Mouse (Mus musculus): ENCODE data around the gene Bahd1.

Gene Bahd1

GRCm38 (mm10) chr2:118899981-118900825, at the start of gene Bahd1:
Bahd1 (plus strand) TSS chr2:118900377.
- DNase-seq: peak; percentile 41

GRCm38 (mm10) chr2:118851756-118852155, 48.4 kb upstream of the Bahd1 start:
- no peak for DNase-seq

- DNase-seq: peak; percentile 96
Measured at GRCm38 (mm10) chr2:118861454-118862339, 38.5 kb upstream of the Bahd1 start, which contains the start of gene Ivd. Ivd (plus strand) TSS chr2:118861954.

GRCm38 (mm10) chr2:118862340-118862675, 37.9 kb upstream of the Bahd1 start:
- no peak for DNase-seq

- no peak for DNase-seq
Measured at GRCm38 (mm10) chr2:118870601-118871000, 29.6 kb upstream of the Bahd1 start.

- no peak for DNase-seq
Measured at GRCm38 (mm10) chr2:118871032-118871431, 29.1 kb upstream of the Bahd1 start.

GRCm38 (mm10) chr2:118873018-118873417, 27.2 kb upstream of the Bahd1 start:
- DNase-seq: no peak

- no peak for DNase-seq
Measured at GRCm38 (mm10) chr2:118873890-118874430, 26.2 kb upstream of the Bahd1 start.

- no peak for DNase-seq
Measured at GRCm38 (mm10) chr2:118875316-118875715, 24.9 kb upstream of the Bahd1 start.

- DNase-seq: no peak
Measured at GRCm38 (mm10) chr2:118876453-118876852, 23.7 kb upstream of the Bahd1 start.

GRCm38 (mm10) chr2:118881019-118881418, 19.2 kb upstream of the Bahd1 start:
- DNase-seq: peak; percentile 46

GRCm38 (mm10) chr2:118881956-118882355, 18.2 kb upstream of the Bahd1 start:
- no peak for DNase-seq

GRCm38 (mm10) chr2:118882840-118883679, 17.1 kb upstream of the Bahd1 start:
- DNase-seq: peak; percentile 88

GRCm38 (mm10) chr2:118887440-118887839, 12.7 kb upstream of the Bahd1 start:
- DNase-seq: no peak

GRCm38 (mm10) chr2:118887845-118888548, 12.2 kb upstream of the Bahd1 start:
- DNase-seq: no peak

- no peak for DNase-seq
Measured at GRCm38 (mm10) chr2:118891173-118891572, 9.0 kb upstream of the Bahd1 start.

GRCm38 (mm10) chr2:118895990-118896913, 3.9 kb upstream of the Bahd1 start:
- peak; percentile 58 for DNase-seq

GRCm38 (mm10) chr2:118896914-118897291, 3.3 kb upstream of the Bahd1 start:
- DNase-seq: no peak

GRCm38 (mm10) chr2:118897392-118897791, 2.8 kb upstream of the Bahd1 start:
- no peak for DNase-seq

GRCm38 (mm10) chr2:118897808-118898207, 2.4 kb upstream of the Bahd1 start:
- no peak for DNase-seq

GRCm38 (mm10) chr2:118898771-118899170, 1.4 kb upstream of the Bahd1 start:
- DNase-seq: no peak

All from kidney, postnatal 14 days (tissue).